Mouse (Mus musculus) megakaryocyte, embryonic 14.5 days (primary cell): ENCODE results near the gene Hapln1.

Source experiments
- FLI1 ChIP-seq: IDR thresholded peaks from 2 replicates; pipeline ENCODE4 v1.6.1; 2012; ENCODE audit warnings: low read length, inconsistent platforms, mixed read lengths
- GATA1 ChIP-seq: IDR thresholded peaks from 3 replicates; pipeline ENCODE4 v1.6.1; 2012; ENCODE audit warnings: mixed read lengths, low read length, inconsistent platforms, borderline replicate concordance

DNA sequence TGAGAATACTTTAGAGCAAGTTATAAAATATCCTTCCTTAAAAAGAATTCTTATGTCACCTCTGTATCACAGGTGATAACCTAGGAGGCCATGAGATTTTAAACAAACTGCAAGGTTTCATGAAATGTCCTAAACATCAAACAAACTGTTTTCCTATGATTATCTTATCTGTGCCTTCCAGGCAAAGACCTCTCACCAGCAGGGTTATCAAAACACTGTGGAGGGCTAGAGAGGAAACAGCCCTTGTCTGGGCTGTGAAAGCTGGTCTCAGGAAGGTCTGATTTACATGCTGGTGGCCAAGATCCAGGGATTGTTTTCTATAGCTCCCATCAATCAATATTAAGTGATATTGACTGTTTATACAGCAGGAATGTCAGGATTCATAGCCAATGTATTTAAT is 46.4 kb upstream of the Hapln1 start:
- TF ChIP-seq GATA1 (no peak), FLI1 (no peak)
